Mouse (Mus musculus) mouse trophoblast stem cell (cell line): ENCODE data around the gene Clec4b1.
"Not testable (repeated sequence)": the region's sequence is repeated elsewhere in the genome, so short reads cannot be mapped to it uniquely, and the experiment has no call there.

Source experiments
- in situ Hi-C, 2 experiments: fragments of 300-500 bp; cut with MseI, MboI; formaldehyde crosslinking; loops; 2 replicates in 1 of 2; 3 replicates in 1 of 2; pipeline ENCODE4 v1.15.1; 2025

Clec4b1 gene

GRCm38 (mm10) chr6:123049742-123050372 is at the start of gene Clec4b1:
Clec4b1 (plus strand) TSS chr6:123049962.
- in situ Hi-C loops = no loop called here

GRCm38 (mm10) chr6:123004696-123005095 is 45.1 kb upstream of the Clec4b1 start:
- in situ Hi-C loops = loop anchor here (5.0 to 10.0 kb wide), 2 partner anchors 110 to 112 kb away; no protein-coding TSS in a partner anchor

GRCm38 (mm10) chr6:123005591-123005990 is 44.2 kb upstream of the Clec4b1 start:
- in situ Hi-C loops = loop anchor here (5.0 to 10.0 kb wide), 2 partner anchors 111 to 113 kb away; no protein-coding TSS in a partner anchor

- in situ Hi-C loops = no loop called here
Observed at GRCm38 (mm10) chr6:123095125-123095843, 45.5 kb downstream of the Clec4b1 start.

- in situ Hi-C loops = not testable (repeated sequence)
Observed at GRCm38 (mm10) chr6:123106128-123106527, 56.4 kb downstream of the Clec4b1 start, which contains the start of gene Clec4a2. Clec4a2 (plus strand) TSS chr6:123106428.
